Mouse (Mus musculus): ENCODE measurements at regions not wholly inside any gene's neighbourhood (a gene's known extent, or its start where the extent isn't known, plus 50 kb on each side); places are given as distances from the start of the nearest gene placed in this dataset.

DNA sequence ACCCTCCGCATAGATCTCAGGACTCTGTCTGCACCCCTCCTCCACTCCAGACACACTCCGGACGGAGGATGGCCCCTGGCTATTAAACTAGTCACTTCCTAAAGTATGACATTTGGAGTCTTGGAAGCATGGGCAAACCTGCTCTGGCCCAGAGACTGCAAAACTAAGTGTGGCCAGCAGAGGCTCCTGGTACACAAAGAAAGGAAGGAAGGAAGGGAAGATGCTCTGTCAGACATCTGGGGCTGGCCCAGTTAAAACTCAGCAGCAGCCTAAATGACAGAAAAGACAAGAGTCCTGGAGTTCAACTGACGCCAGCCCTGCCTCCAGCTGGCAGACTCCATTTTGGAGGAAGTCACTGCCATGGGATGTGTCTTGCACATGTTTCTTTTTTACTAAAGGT, 137.3 kb upstream of the Azi2 start:
- peak; percentile 5 for TF ChIP-seq CTCF (IDR thresholded peaks at IDR 0.05; ENCODE audit: control insufficient read depth, insufficient read depth, insufficient read length)
- TF ChIP-seq USF1 (IDR thresholded peaks at IDR 0.05; ENCODE audit: low read depth), result no peak
- no peak for TF ChIP-seq CEBPB (IDR thresholded peaks at IDR 0.05; ENCODE audit: low read depth)

All from C2C12 (cell line).